Mouse (Mus musculus) gastrocnemius, postnatal 10 days (tissue): Measurements from ENCODE around the gene Prdm8. TPM values are rescaled to one million over a fixed set of nuclear protein-coding genes. Genes with fewer than 3 reads are reported as not detected.

Experiments used
- DNase-seq: peaks from one replicate; pipeline ENCODE4 v3.0.0; 2021; ENCODE audit warnings: mixed read lengths
- long read RNA-seq, 2 experiments: library from polyadenylated mRNA; stranded (forward); transcript quantifications; one replicate each; pipeline ENCODE4 v2.0.0; 2021
- total RNA-seq, 2 experiments: library from RNA; stranded (reverse); gene quantifications; 2 replicates each; pipeline ENCODE4 v1.2.3; 2021

Gene Prdm8
- total RNA-seq: 1 to 10 TPM; 1.1 to 1.7 TPM
- long read RNA-seq, experiment 1, partial matches to known transcripts: 0 of 9 reads
- long read RNA-seq, experiment 1, other reads (novel, unspliced or antisense): 8 of 9 reads
- long read RNA-seq, experiment 2, partial matches to known transcripts: 0 of 2 reads
- long read RNA-seq, experiment 2, other reads (novel, unspliced or antisense): 2 of 2 reads

DNA sequence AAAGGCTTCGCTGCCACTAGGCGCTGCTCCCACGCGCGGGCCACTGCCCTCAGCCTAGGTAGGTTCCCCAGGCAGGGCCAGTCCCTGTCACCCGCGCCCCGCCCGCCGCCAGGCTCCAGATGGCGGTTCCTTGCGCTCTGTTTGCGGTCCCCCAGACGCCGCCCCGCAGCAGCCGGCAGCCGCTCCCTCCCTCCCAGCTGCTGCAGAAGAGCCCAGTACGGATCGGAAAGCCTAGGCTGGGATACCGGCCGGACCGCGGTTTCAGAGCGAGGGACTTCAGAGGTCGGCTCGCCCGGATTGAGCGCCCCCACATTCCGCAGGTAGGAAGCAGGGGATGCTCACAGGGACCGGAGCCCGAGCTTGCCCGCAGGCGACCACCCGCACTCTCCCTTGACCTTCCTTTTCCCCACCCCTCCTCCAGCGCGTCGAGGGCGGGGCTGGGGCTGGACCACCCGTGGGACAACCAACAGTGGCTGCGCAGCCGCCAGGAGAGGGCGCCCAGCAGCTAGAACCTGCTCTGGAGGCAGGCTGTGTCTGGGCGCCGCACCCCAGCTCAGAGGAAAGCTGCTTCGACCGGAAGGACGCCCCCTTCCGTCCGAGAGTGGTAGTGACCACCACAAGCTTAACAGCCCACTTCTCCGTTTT is at the start of gene Prdm8:
Prdm8 (plus strand) TSS at position 19 of the 645 bp plus-strand sequence.
- peak; percentile 91 for DNase-seq

DNA sequence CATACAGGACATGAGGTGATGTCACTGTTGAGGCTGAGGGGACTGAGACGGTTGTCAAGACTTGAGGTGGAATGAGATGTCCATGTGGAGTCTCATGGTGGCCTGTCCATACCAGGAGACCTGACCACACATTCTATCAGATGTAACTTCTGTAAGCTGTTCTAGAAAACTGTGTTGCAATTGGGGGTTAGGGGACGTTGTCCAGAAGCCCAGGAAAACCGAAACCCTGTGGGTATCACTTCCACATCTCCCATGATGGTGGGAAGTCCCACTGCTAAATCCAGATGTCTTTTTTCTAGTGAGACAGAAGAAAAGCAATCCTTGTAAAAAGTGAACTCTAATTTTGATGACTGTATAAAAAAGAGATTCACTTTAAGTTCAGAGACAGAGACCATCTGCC is 39.9 kb upstream of the Prdm8 start:
- no peak for DNase-seq

DNA sequence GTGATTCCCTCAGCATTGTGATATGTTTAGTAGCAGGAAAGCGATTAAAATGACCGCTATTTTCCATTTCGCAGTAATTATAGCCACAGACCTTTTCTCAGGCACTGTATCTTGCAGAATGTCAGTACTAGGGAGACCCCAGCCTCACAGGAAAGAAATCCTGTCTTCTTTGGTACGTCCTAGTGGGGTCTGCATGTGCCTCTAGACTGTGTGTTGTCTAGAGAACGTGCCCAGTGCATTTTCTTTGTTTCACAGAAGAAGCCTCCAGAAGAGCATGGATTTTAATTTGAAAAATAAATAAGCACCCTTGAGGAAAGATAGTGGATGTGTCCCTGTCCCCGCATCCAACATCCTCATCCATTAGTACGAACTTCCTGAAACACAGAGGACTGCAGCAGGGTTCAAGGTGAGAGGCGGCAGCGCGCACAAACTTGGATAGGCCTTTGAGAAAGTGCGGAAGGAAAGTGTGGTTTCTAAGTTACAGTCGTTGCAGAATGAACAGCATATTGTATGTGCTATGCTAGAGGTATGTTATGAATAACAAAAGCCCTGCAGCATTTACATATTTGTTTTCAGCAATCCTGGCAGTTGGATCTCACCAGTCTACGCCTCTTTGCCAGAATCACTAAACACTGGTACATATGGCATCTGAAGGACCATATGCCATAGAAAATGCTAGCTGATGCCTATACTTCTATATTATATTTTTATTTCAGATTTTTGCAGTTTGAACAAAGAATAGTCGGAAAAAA is 28.3 kb upstream of the Prdm8 start:
- no peak for DNase-seq

DNA sequence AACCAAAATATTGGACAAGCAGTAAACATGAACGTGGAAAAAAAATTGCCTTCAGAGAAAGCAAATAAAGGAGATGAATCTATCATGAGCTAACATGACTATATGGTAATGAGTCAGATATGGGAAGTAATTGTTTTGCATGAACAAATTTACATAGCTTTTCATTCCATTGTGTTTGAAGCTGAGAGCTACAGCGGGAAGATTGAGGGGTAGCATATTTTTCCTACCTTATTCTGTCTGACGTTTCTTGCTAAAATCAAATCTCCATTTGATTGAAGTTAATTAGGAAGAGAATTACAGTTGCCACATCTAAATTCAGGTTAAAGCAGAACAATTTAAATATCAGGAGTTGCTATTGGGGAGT is 27.7 kb upstream of the Prdm8 start:
- no peak for DNase-seq

DNA sequence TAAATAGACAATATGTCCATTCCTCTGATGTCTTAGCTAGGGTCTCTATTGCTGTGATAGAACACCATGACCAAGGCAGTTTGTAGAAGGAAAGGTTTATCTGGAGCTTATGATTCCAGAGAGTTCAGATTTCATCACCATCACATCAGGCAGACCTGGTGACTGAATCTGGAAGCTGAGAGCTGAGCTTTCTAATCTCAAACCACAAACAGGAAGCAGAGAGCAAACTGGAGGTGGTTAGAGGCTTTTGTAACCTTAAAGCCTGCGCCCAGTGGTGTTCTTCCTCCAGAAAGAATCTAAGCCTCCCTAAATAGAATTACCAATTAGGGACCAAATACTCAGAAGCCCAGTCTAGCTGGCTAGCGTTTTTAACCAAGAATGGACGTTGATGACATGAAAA is 20.1 kb upstream of the Prdm8 start:
- DNase-seq: no peak

DNA sequence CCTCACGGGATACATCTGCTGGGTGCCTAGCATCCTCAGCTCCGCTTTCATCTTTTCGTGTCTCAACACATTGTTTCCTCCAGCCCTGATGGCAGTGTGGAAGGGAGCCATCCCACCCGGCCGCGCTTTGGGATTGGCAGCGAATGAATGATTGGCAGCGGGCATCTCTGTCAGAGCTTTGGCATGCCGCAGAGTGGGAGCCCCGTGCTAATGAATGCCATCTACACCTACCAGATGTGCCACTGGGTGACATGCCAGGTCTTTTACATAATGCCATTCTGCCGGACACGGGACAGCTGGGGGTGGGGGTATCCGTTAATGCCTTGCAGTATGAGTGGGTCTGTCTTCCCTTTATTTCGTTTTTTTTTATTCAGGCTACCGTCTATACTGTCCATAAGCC is 882 bp upstream of the Prdm8 start:
- DNase-seq: peak; percentile 7

DNA sequence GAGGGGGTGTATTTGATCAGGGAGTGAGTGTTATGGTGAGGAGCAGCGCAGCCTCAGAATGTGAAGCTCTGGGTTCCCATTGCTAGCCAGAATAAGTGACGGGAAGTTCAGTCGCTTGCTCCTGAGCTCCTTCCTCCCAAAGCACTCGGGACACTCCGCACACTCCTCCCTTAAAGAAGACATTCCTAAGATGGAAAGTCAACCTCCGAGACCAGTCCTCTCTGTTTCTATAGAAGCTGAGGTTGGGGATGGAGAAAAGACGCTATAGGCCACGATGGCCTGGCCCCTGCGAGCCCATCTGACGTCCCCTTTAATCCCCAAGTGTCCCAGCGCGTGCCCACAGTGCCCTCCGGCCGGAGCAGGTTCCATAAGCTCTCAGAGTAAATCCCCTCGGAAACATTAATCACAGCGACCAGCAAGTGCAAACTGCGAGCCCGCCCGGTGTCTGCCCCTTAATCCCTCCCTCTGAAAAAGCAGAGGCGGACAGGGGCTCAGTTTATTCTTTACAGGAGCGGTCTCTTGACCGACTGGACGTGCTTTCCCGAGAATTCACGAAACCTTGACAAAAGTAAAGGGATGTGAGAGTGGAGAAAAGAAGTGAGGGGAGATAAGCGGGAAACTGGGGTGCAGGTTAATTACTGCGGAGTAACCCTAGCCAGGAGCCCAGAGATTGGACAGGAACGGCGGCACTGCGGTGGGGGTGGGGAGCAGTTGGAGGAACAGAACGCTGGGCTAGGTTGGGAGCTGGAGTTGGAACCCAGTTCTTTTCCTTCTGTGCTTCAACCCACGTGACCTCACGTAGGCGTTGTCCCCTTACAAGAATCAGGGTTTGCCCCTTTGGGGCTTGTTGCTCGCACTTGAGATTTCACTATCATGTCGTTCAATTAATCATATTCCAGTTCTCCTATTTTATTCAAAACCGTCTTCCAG is 1.6 kb downstream of the Prdm8 start:
- peak; percentile 27 for DNase-seq

DNA sequence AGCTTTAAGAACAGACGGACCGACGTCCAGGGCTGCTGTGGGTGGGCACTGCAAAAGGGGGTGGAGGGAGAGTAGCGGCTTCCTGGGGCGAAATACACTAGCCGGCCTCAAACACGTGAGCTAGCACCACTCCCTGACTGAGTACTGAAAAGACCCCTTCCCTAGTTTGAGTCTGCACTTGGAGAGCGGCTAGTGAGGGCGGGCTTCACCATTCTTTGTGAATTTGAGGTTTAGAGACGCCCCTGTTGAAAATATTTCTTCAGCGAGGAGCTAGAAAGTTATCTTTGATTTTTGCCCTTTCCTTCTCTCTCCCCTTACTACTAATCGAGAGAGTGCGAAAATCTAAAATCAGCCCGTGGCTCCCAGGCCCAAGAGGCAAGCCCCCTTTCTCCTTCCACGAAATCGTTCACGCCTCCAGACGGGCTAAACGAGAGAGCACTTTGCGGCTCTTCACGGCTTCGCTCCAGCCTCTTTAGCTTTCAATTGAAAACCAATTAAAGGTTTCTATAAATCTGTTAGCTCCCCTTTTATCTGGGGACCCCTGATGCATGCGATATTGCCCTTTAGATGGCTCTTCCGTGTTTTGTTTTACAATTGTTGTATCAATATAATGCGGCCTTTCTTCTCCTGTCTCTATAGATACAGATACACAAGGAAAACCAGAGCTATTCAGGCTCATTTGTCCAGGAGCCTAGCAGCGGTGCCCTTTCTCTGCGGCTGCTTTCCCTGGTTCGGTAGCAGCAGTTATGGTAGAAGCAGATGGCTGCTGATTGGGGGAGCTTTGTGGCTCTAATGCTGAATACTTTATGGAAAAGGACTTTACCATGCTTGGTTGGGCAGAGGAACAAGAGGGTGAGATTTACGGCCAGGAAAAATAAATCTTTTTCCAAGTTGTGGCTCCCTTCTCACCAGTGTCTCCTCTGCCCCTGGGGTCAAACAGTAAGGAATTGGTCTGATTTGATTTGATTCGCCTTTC is 2.7 kb downstream of the Prdm8 start:
- DNase-seq: no peak

DNA sequence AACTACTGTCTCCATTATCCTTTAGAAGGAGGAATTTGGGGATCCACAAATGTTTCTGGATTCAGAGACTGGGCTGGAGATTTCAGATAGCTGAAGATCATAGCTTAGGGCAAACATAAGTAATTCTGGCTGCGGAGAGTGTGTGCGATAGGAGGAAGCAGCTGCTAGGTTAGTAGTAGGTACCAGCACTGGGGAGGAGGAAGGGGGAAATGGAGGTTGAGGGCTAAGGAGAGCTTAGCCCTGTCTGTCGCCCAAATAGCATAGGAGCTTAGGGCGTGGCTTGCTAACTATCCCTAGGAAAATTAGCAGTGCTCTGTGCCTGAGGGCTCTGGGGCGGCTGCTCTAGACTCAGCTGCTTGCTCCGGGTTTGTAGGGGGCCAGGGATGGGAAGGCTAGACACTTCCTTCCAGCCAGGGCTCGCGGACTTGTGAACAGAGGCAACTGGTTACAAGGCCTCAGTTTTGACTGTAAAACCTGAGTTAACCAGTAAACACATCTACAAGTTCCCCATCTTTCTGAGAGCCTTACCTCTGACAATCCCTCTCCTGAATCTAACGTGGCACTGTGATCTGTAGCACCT is 4.7 kb downstream of the Prdm8 start:
- DNase-seq: no peak

DNA sequence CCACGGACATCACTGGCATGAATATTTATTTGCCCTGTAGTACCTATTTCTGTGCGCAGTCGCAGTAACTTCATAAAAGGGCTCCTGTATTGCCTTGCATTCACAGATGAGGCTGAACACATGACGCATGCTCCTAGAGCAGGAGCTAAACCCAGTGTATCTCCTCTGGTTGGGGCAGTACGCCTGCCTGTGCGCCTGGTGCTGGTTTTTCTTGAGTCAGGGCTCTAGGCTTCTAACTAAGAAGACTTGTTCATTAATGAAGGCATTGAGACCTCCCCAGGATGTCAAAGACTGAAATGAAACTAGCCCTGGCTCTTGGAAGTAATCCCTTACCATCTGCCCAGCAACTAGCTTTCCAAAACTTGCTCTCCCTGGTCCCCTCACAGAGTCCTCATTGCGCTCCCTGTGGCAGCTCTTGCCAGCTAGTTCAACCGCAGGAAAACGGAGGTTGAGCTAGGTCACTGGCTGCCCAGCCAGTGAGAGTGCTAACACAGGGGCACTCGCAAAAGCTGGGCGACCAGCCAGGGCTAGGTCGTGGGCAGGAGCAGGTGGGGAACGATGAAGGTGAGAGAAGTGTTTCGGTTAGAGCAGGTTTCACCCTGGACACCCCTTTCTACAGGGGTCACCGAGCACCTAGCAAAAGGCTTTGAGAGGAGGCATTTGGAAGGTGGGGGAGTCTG is 5.6 kb downstream of the Prdm8 start:
- DNase-seq: no peak

DNA sequence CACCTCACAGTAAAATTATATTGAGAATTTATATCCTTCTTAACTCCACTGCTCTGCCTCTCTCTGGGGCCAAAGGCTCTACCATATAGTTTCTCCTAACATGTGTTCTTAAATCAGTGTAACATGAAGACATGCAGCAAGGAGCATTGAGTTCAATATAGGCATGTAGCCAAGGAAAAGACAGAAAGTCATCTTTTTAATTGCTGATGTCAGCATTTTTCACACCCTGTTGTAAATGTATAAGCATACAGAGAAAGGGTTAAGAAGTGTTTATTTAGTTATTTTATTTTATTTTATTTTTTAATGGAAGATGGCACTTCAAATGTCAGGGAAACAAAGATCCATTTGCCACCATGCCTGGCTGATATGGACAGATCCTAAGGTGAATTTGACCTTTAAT is 6.7 kb downstream of the Prdm8 start:
- DNase-seq: no peak

DNA sequence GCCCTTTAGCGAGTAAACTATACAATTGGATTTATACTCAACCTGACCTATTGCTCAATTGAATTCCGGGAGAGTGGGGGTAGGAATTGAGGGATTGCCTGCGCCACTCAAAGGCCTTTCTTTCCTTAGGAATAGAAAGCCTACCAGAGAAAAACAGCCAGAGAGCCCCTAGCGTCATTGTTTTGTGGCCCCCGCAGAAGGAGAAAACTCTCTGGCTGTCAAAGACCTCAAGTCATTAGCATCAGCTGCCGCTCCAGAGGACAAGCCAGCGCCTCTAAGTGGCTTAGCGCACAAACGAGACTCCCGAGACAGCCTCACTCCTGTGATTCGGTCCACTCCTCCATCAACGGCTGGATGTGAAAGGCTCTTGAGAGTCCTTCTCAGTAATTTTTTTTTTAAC is 12.6 kb downstream of the Prdm8 start:
- DNase-seq: no peak

DNA sequence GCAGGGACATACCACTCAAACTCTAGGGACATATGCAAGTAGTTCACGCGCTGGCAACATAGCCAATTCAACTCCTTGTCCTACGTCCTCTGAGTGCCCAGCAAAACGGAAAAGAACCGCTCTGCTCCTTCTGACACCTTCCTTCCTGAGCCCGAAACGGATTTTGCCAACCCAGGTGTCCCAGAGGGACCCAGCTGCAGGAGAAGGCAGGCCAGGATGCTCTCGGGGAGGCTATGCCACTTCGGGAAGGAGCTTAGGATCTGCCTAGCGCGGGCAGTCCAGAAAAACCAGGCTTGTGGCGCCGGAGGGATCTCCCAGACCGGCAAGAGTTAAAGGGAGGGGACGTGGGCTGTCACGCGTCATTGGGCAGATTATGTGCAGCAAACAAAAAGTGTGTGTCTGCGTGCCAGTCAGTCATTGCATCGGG is 13.5 kb downstream of the Prdm8 start:
- DNase-seq: no peak

DNA sequence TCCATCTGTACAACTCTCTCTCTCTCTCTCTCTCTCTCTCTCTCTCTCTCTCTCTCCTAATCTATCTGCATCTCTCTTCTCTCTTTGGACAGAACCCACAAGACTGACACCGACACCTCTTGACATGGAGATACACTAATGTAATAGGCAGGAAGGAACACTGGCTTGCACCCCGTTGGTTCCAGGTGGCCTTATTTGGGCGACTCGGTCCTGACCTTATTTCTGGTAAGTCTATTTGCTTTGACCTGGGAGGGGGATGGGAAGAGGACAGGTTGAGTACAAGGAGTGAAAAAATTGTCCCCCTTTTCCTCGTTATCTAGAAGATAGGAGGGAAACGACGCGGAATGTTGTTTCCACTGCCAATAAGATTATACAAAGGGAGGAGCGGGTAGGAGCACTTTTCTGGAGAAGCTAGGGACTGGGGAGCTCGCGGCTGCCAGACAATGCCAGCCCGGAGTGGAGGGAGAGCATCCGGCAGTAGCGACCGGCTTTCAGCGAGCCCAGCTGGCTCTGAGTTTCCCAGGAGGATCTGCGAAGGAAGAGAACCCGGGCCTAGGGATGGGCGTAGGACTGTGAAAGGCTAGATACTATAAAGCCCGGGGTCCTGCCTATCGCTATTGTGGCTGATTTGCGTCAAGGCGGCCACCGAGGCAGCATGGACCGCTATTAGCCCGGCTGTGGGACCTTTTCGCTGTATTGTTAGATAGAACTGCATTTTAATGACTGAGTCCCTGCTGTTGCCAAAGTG is 14.1 kb downstream of the Prdm8 start:
- no peak for DNase-seq

DNA sequence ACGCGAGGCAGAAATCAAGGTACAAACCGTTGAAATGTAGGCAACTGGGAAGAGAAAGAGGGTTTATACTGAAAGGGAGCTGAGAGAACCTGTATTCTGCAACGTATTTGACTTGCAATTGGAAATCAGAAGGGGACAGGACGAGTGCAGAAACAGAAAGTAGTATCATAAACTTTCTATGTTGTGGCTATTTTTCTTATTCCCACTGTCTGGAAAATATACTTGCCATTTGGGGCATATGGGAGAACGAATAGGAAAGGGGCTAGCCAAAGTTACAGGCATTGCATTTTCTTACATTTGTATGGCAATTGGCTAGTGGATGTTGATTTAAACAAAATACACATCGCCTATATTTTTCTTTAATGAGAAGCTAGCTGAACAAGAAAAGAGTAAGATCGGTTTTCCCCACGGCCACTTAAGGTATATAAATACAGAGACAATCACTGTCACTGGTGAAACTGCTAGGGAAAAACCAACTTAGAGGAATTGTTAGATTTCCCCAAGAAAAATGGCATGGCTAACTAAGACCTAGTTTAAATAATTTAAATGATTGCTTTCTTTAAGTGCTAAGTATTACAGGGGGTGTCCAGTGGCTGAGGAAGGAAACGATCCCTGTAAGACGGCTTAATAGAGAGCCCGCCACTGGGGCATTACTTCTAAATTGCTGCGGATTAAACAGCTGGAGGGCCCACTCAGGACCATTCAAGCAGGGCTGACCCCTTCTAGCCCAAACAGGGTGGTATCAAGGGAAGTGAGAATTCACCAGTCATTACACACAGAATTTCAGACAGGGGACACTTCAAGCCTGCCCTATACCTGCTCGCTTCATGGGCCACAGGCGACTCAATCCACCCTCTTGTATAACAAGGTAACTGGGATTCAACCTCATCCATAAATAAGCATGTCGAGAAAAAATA is 14.9 kb downstream of the Prdm8 start:
- DNase-seq: no peak

DNA sequence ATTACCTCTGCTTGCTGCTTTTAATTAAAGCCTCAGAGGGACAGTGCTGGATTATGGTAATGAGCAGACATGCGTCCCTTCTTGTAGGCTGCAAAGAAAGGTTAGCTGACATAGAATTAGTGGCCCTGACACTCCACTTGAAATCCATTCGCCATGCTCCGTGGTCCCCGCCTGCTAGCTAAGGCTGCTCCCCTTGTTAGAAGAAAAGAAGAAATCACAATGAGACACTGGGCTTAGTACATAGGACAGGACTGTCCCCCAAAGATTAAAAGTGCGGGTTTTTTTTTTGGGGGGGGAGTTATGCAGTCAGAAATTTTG is 15.6 kb downstream of the Prdm8 start:
- no peak for DNase-seq

DNA sequence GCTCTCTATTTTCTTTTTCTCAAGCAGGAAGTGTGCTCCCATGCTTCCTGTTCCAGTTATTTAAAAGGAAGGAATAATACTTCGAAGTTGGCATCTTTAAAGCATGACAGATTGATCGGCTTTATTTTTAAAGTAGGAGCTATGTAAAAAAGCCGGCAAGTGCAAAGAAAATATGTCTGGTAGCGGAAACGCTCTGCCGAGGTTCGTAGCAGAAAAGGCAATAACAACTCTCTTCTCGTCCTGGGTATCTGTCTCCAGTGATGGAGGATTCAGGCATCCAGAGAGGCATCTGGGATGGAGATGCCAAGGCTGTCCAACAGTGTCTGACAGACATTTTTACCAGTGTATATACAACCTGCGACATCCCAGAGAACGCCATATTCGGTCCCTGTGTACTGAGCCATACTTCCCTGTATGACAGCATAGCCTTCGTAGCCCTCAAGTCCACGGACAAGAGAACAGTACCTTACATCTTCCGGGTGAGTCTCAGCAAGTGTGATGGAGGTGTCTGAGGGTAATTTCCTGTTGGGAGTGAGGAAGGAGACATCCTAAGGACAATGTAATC is 16.1 kb downstream of the Prdm8 start:
- DNase-seq: no peak

DNA sequence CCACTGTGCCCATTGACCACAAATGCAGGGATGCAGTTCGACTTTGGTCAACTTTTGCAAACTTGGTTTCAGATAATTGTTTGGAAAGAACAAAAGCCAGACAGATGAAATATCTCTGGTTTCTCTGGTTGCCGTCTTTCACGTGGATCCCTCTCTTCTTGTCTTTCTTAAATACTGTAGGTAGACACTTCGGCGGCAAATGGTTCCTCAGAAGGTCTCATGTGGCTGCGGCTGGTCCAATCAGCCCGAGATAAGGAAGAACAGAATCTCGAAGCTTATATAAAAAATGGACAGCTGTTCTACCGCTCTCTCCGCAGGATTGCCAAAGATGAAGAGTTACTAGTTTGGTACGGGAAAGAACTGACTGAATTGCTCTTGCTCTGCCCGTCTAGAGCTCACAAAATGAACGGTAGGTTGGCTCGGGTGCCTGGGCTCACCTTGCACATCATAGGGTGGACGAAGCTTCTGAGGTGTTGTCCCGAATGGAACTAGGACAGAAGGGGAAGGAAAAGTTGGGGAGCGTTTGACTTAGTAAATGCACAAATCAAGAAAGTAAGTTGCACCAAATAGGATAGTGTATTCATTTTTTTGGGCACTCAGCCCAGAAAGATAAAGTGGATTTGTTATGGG is 17.4 kb downstream of the Prdm8 start:
- no peak for DNase-seq
